ENCODE assay signal across 11 mouse cellular contexts in the genomic region with DNA sequence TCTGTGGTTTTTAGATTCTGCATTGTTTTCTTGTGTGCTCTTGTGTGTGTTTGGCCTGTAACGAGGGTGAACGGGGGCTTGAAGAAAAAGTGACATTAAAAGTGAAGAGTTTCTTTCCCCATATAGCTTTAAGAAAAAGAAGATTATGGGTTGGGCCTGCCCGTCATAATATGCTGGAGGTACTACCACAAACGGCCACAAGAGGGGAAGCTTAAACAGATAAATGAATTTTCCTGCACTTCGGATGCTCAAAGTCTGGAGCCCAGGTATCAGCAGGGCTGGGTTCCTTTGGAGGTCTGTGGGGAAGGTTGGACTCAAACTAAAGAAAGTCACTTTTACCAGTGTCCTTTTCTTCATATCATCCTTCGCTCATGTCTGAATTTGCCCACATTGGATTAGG.
DNase-seq lines count a peak whose midpoint lies in the region; TF ChIP-seq lines count a peak whose summit lies in the region.
"Had no signal": no experiment of that assay in that cellular context is flagged by ENCODE, and none has a peak within 500 bp of the region (broad histone marks: within the 10 kb centered on the region; RNA-seq: fewer than 3 reads in every experiment).

No protein-coding gene starts in this region.

- DNase-seq in embryo, embryonic 11 days: peak; percentile 32
- no peak for DNase-seq in embryo, embryonic 10 days (ENCODE audit: low spot score)
- peak in 1 of 2 experiments; percentile 16 for DNase-seq in layer of hippocampus, adult 2 months (ENCODE audit: low spot score in 2 of 2)
- DNase-seq in layer of hippocampus, postnatal 14 days (ENCODE audit: low spot score in 2 of 2): no peak
- peak; percentile 49 for DNase-seq in testis, postnatal 10 days (ENCODE audit: low spot score)
- DNase-seq in testis, postnatal 14 days (ENCODE audit: low spot score): no peak
- DNase-seq in right cerebral cortex, postnatal 4 days: peak; percentile 48
- DNase-seq in neural tube, embryonic 10.5 days (ENCODE audit: extremely low spot score, low spot score): no peak
- DNase-seq: adrenal gland, postnatal 25 days had no signal

- H3K27ac ChIP-seq in layer of hippocampus, adult 2 months: no peak overlapping the region
- H3K27ac ChIP-seq: heart, embryonic 13.5 days; midbrain, embryonic 15.5 days had no signal

- no peak overlapping the region for H3K4me3 ChIP-seq in layer of hippocampus, adult 2 months
- H3K4me3 ChIP-seq: heart, embryonic 13.5 days; midbrain, embryonic 15.5 days had no signal

- peak; percentile 79 for TF ChIP-seq CTCF in layer of hippocampus, adult 2 months (conservative IDR thresholded peaks at IDR 0.05)

Comparison
In these comparisons a context has a peak if more than half of its experiments do, and no peak if none do; other contexts are left out.
1. DNase-seq: peak in embryo, embryonic 11 days (single experiment), testis, postnatal 10 days (single experiment) and right cerebral cortex, postnatal 4 days (single experiment); none in embryo, embryonic 10 days (single experiment), layer of hippocampus, postnatal 14 days (0 of 2), testis, postnatal 14 days (single experiment) and neural tube, embryonic 10.5 days (single experiment).